ENCODE assay signal across 10 mouse cellular contexts in the genomic region with DNA sequence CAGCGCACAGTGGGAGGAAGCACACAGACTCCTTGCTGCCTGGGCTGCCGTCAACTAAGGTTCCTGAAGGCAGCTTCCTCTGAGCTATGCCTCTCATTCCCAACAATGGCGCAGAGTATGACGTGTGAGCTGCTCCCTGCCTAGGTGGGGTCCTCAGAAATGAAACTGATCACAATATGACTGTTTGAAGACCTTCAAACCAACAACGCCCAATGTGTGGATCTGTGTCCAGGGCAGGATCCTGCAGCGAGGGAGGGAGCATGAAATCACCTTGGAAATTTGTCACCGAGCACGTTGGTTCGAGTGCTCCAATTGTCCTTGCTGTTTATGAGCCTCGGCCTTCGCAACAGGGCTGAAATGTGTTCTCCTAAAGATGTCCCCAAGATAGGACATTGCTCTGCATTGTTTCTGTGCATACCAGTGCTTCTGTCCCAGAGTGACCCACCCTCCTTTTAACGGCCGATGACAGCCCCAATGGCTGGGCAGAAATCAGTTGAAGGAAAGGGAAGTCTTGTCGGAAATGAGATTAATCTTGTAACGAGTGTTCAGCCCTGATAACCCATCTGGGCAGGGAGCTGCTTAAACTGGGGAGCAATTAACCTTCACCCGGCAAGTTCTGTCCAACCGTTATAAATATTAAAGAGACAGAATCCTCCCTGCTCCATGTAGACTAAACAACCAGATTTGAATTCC.
A peak's percentile ranks its signal among the peaks of the same experiment; 100 is the strongest.
DNase-seq lines count a peak whose midpoint lies in the region; ATAC-seq and TF ChIP-seq lines count a peak whose summit lies in the region.
"Had no signal": no experiment of that assay in that cellular context is flagged by ENCODE, and none has a peak within 500 bp of the region (broad histone marks: within the 10 kb centered on the region; RNA-seq: fewer than 3 reads in every experiment).

No protein-coding gene starts in this region.

- H3K27me3 ChIP-seq in MEL (ENCODE audit: control insufficient read depth in 1 of 2, insufficient read depth in 2 of 2, low read length in 2 of 2) = no peaks in the 10 kb centered on the region
- no peaks in the 10 kb centered on the region for H3K27me3 ChIP-seq in lung, embryonic 15.5 days
- H3K27me3 ChIP-seq: embryonic facial prominence, embryonic 13.5 days had no signal

- peak; percentile 100 for TF ChIP-seq EP300 in MEL (IDR thresholded peaks at IDR 0.05; ENCODE audit: low read depth in 1 of 2, low read length in 2 of 2)

- no peaks in the 10 kb centered on the region; the same call in 1 of the 2 replicates for H3K79me2 ChIP-seq in MEL (ENCODE audit: control insufficient read depth, insufficient read depth, low read length, poor library complexity)

- peak; percentile 50 for ATAC-seq in granulocyte monocyte progenitor cell, adult 5-6 weeks (replicated peaks; ENCODE audit: poor library complexity, severe bottlenecking)
- peak; percentile 55 for ATAC-seq in lung, embryonic 15.5 days (ENCODE audit: borderline replicate concordance, extremely low read depth, low FRiP score, low TSS enrichment)
- no peak for ATAC-seq in monocyte, adult 5-6 weeks (replicated peaks; ENCODE audit: insufficient number of reproducible peaks, low FRiP score, low TSS enrichment, poor library complexity, severe bottlenecking)

- no peaks in the 10 kb centered on the region for H3K9me3 ChIP-seq in MEL (replicated peaks; ENCODE audit: insufficient read depth, low read length)
- no peaks in the 10 kb centered on the region for H3K9me3 ChIP-seq in lung, embryonic 15.5 days
- H3K9me3 ChIP-seq: embryonic facial prominence, embryonic 13.5 days had no signal

- H3K27ac ChIP-seq in MEL (ENCODE audit: control insufficient read depth, low read depth, low read length) = peak overlapping the region; percentile 95
- peak overlapping the region; percentile 67 for H3K27ac ChIP-seq in lung, embryonic 15.5 days
- H3K27ac ChIP-seq: embryonic facial prominence, embryonic 13.5 days had no signal

- TF ChIP-seq RAD21 in MEL (IDR thresholded peaks at IDR 0.05; ENCODE audit: low read depth, low read length) = no peak

- intact Hi-C loops in left cerebral cortex, postnatal 4 days (cut with DNase I) = no loop called here

- peak; percentile 94 for DNase-seq in MEL (ENCODE audit: low read depth, low spot score)
- peak; percentile 51 to 72 for DNase-seq in kidney, adult 8-10 months
- DNase-seq in left cerebral cortex, postnatal 4 days = no peak
- DNase-seq in left cerebral cortex, adult 8-10 months (ENCODE audit: low spot score in 2 of 2) = no peak
- no peak for DNase-seq in testis, postnatal 14 days (ENCODE audit: low spot score)
- DNase-seq: thymus, adult 2 months had no signal

- peaks cover 0 to 69% of the 10 kb centered on the region in 2 experiments; a peak in 2 of 4 replicates for H3K36me3 ChIP-seq in MEL (ENCODE audit: control insufficient read depth in 1 of 2, insufficient read depth in 2 of 2, low read length in 2 of 2)
- no peaks in the 10 kb centered on the region for H3K36me3 ChIP-seq in lung, embryonic 15.5 days
- H3K36me3 ChIP-seq: embryonic facial prominence, embryonic 13.5 days had no signal

- peak overlapping the region; percentile 60 for H3K9ac ChIP-seq in MEL (ENCODE audit: control insufficient read depth, low read depth, low read length, poor library complexity, severe bottlenecking)
- no peak overlapping the region for H3K9ac ChIP-seq in lung, embryonic 15.5 days
- H3K9ac ChIP-seq: embryonic facial prominence, embryonic 13.5 days had no signal

- no peak for TF ChIP-seq CTCF in MEL (IDR thresholded peaks at IDR 0.05 in 2 of 3, conservative IDR thresholded peaks at IDR 0.05 in 1 of 3; ENCODE audit: control insufficient read depth in 1 of 3, insufficient read depth in 1 of 3, low read depth in 2 of 3, low read length in 3 of 3, poor library complexity in 1 of 3, severe bottlenecking in 1 of 3)

- H3K4me2 ChIP-seq in lung, embryonic 15.5 days = 0 out of 2 replicates have a peak overlapping the region, but pooled peaks have one; percentile 26
- H3K4me2 ChIP-seq: embryonic facial prominence, embryonic 13.5 days had no signal

- 54% methylated on average over 17 of the region's 17 CpGs for WGBS in lung, embryonic 15.5 days

- H3K4me1 ChIP-seq in MEL (ENCODE audit: control insufficient read depth in 1 of 2, insufficient read depth in 2 of 2, low read length in 2 of 2) = peaks cover 47 to 73% of the 10 kb centered on the region in 2 experiments
- H3K4me1 ChIP-seq in lung, embryonic 15.5 days = peaks cover 28% of the 10 kb centered on the region

- peak overlapping the region; percentile 14 to 34 for H3K4me3 ChIP-seq in MEL (ENCODE audit: control insufficient read depth in 1 of 2, insufficient read depth in 1 of 2, low read depth in 2 of 2, low read length in 2 of 2)
- no peak overlapping the region for H3K4me3 ChIP-seq in lung, embryonic 15.5 days
- H3K4me3 ChIP-seq: embryonic facial prominence, embryonic 13.5 days had no signal

- peak in 1 of 2 experiments; percentile 17; a peak in 2 of 4 replicates for TF ChIP-seq POLR2A in MEL (IDR thresholded peaks at IDR 0.05; ENCODE audit: control insufficient read depth in 1 of 2, insufficient read depth in 1 of 2, low read depth in 1 of 2, low read length in 2 of 2, poor library complexity in 1 of 2)

TF ChIP-seq in MEL, 35 proteins besides CTCF, POLR2A, EP300 and RAD21:
- TF ChIP-seq ZC3H11A (IDR thresholded peaks at IDR 0.05; ENCODE audit: low read depth, low read length) = no peak
- TF ChIP-seq TAL1 (IDR thresholded peaks at IDR 0.05; ENCODE audit: low read length) = peak; percentile 96
- TF ChIP-seq SMC3 (IDR thresholded peaks at IDR 0.05; ENCODE audit: low read depth, low read length) = no peak
- no peak for TF ChIP-seq UBTF (IDR thresholded peaks at IDR 0.05; ENCODE audit: borderline replicate concordance, insufficient read depth, low read depth, low read length)
- TF ChIP-seq MYB (IDR thresholded peaks at IDR 0.05; ENCODE audit: low read depth, low read length) = peak; percentile 100
- peak; percentile 91 for TF ChIP-seq SIN3A (IDR thresholded peaks at IDR 0.05; ENCODE audit: low read length)
- TF ChIP-seq MAZ (IDR thresholded peaks at IDR 0.05; ENCODE audit: low read depth, low read length) = peak; percentile 97
- TF ChIP-seq ZNF384 (IDR thresholded peaks at IDR 0.05; ENCODE audit: low read depth, low read length) = no peak
- peak; percentile 87; the same call in 1 of the 2 replicates for TF ChIP-seq JUND (IDR thresholded peaks at IDR 0.05; ENCODE audit: low read depth, low read length)
- no peak for TF ChIP-seq GABPA (IDR thresholded peaks at IDR 0.05; ENCODE audit: low read depth, low read length)
- no peak for TF ChIP-seq USF2 (IDR thresholded peaks at IDR 0.05; ENCODE audit: borderline replicate concordance in 1 of 2, insufficient read depth in 1 of 2, low read depth in 1 of 2, low read length in 2 of 2)
- TF ChIP-seq HCFC1 (IDR thresholded peaks at IDR 0.05; ENCODE audit: low read depth, low read length) = no peak
- TF ChIP-seq TBP (IDR thresholded peaks at IDR 0.05; ENCODE audit: low read depth, low read length) = peak; percentile 61
- TF ChIP-seq ZKSCAN1 (IDR thresholded peaks at IDR 0.05; ENCODE audit: low read depth, low read length) = peak; percentile 66; the same call in 1 of the 2 replicates
- TF ChIP-seq MXI1 (IDR thresholded peaks at IDR 0.05; ENCODE audit: low read depth, low read length) = peak; percentile 52; the same call in 1 of the 2 replicates
- no peak for TF ChIP-seq POLR2AphosphoS2 (IDR thresholded peaks at IDR 0.05; ENCODE audit: low read length)
- peak; percentile 97 for TF ChIP-seq RCOR1 (IDR thresholded peaks at IDR 0.05; ENCODE audit: low read depth, low read length)
- TF ChIP-seq POLR2AphosphoS5 (IDR thresholded peaks at IDR 0.05; ENCODE audit: borderline replicate concordance, low read depth, low read length) = no peak
- no peak for TF ChIP-seq CHD2 (IDR thresholded peaks at IDR 0.05; ENCODE audit: low read length)
- TF ChIP-seq MAFK (IDR thresholded peaks at IDR 0.05; ENCODE audit: borderline replicate concordance, low read depth, low read length) = peak; percentile 74; the same call in 1 of the 2 replicates
- no peak for TF ChIP-seq USF1 (IDR thresholded peaks at IDR 0.05; ENCODE audit: low read depth, low read length)
- TF ChIP-seq GATA1 (IDR thresholded peaks at IDR 0.05; ENCODE audit: low read depth, low read length) = peak; percentile 99
- TF ChIP-seq MYC (IDR thresholded peaks at IDR 0.05; ENCODE audit: low read depth, low read length) = peak; percentile 75
- no peak for TF ChIP-seq NRF1 (IDR thresholded peaks at IDR 0.05; ENCODE audit: insufficient read depth, low read depth, low read length, poor library complexity, severe bottlenecking)
- no peak for TF ChIP-seq CHD1 (IDR thresholded peaks at IDR 0.05; ENCODE audit: low read depth, low read length)
- no peak for TF ChIP-seq ELF1 (IDR thresholded peaks at IDR 0.05; ENCODE audit: low read depth, low read length)
- TF ChIP-seq NELFE (IDR thresholded peaks at IDR 0.05; ENCODE audit: low read depth, low read length) = 0 out of 2 replicates have a peak, but pooled peaks have one; percentile 23
- peak; percentile 100 for TF ChIP-seq TCF12 (IDR thresholded peaks at IDR 0.05; ENCODE audit: low read depth, low read length)
- peak; percentile 67 for TF ChIP-seq ZMIZ1 (IDR thresholded peaks at IDR 0.05; ENCODE audit: low read depth, low read length)
- TF ChIP-seq E2F4 (IDR thresholded peaks at IDR 0.05; ENCODE audit: borderline replicate concordance, low read depth, low read length) = no peak
- TF ChIP-seq MAX (IDR thresholded peaks at IDR 0.05; ENCODE audit: low read length) = peak; percentile 62
- TF ChIP-seq ETS1 (IDR thresholded peaks at IDR 0.05; ENCODE audit: low read depth, low read length) = peak; percentile 97
- TF ChIP-seq BHLHE40 (IDR thresholded peaks at IDR 0.05; ENCODE audit: borderline replicate concordance, low read depth, low read length) = peak; percentile 77
- peak; percentile 93 for TF ChIP-seq MEF2A (IDR thresholded peaks at IDR 0.05; ENCODE audit: extremely low read depth, insufficient replicate concordance, low read depth, low read length, poor library complexity, severe bottlenecking)
- TF ChIP-seq KAT2A (conservative IDR thresholded peaks at IDR 0.05; ENCODE audit: low read depth, low read length) = peak; percentile 45; the same call in 1 of the 2 replicates

Comparison
In these comparisons a context has a peak if more than half of its experiments do, and no peak if none do; other contexts are left out.
1. DNase-seq: peak in MEL (single experiment) and kidney, adult 8-10 months (2 of 2); none in left cerebral cortex, postnatal 4 days (single experiment), left cerebral cortex, adult 8-10 months (0 of 2) and testis, postnatal 14 days (single experiment).